Mouse (Mus musculus): Measurements from ENCODE around the gene Tescl.

GRCm38 (mm10) chr7:24355646-24356045 is 21.9 kb upstream of the Tescl start:
- TF ChIP-seq POLR2A (IDR thresholded peaks at IDR 0.05; ENCODE audit: insufficient read depth, low read depth, low read length) (no peak), CTCF (IDR thresholded peaks at IDR 0.05; ENCODE audit: insufficient read depth, low read depth, low read length) (no peak)

Data from olfactory bulb, adult 2 months (tissue).